Mouse (Mus musculus) c-Kit-positive CD71-negative TER-119-negative erythroid progenitor cells, embryonic 14.5 days (primary cell): ENCODE measurements around the gene Setd4.

Experiments used
- DNase-seq: peaks from one replicate; pipeline ENCODE4 v3.0.0-alpha.2; 2013; ENCODE audit warnings: low read depth

Setd4 gene

DNA sequence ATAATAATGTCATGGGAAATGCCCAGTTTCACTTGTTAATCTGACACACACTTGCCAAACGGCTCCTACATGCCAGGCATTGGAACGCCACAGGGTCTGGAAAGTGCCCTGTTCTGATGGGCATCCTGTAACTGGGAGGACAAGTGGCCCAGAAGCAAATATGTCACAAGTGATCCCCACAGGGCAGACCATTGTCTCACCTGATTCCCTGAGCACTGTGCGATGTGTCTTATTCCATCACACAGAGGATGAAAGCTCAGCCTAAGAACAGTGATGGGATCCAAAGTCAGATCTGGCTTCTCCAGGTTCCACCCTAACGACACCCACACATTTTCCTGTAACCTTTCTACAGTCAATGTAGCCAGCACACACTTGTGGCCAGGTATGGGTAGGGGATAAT lies 58.9 kb downstream of the Setd4 start:
- no peak for DNase-seq

DNA sequence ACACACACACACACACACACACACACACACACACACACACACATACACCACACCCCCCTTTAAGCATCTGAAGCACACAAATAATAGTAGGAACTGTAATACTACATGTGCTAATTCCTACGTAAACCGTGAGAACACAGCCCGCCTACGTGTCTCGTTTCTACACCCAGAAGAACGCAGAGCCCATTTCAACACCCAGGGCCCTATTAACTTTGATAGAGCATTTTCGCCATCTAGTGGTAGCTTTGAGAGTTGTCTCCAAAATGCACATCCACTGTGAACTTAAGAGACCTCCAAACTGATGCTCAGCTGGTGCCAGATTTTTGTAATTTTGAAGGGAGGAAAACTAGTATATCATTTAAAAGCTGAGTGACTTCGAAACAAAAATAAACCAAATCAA lies 60.2 kb downstream of the Setd4 start:
- DNase-seq: peak; percentile 79

DNA sequence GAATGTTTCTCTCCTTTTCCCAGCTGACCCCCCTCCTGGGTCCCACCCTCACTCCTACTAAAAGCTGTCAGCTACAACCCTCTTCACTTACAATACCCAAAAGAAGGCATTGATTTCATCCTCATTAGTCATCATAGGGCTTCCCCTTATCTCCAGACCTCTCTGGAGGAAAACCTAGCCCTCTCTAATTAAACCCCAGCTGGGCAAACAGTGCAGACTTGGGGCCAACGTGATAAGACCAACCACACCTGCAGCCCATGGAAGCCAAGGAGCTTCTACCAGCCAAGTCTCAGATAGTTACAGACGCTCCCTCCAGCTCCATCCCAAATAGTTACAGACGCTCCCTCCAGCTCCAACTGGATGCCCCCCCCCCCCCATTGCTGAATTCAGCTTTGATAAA lies 64.0 kb downstream of the Setd4 start:
- no peak for DNase-seq

DNA sequence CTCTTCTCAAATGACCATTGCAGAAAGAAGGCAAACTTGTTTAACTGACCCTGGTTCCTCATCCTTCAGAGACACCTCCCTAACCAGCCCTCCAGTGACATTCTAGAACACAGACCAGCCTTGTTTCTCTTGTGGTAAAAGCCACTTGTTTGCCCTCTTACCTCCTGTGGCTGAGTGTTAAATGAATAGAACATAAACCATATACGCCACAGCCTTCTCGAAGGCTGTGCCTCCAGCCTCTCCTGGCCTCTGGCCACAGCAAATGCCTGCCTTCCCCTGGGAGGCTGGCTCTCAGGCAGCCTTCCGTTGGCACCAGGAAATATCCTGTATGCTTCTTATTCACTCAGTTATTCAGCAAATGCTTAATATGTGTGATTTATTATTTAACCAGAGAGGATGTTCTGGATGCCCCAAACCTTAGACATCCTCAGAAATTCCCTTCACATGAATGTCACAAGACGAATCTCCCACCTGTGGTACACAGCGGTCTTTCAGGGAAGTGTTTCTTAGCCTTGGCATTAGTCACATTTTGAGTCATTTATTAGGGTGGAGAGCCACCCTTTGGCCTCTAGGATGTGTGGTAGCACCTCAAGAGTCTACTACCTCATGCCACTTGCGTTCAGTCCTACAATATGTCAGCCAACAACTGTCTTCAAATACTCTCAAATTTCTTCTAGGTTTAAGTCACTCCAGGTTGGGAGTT lies 68.6 kb downstream of the Setd4 start:
- no peak for DNase-seq
